Mouse (Mus musculus) forebrain, embryonic 11.5 days (tissue): ENCODE measurements around the gene Ablim1. TPM values are rescaled to one million over a fixed set of nuclear protein-coding genes. Genes with fewer than 3 reads are reported as not detected.

Source experiments
- ATAC-seq: fragments of 200-750 bp; cut with Nextera tagmentation; replicated peaks from 2 replicates; pipeline ENCODE4 v1.8.0; 2017; ENCODE audit warnings: moderate TSS enrichment; ENCODE audit not compliant: low FRiP score
- DNase-seq: peaks from one replicate; pipeline ENCODE4 v3.0.0-alpha.2; 2017; ENCODE audit warnings: low spot score
- H3K27ac ChIP-seq: fragments of 300-500 bp; sonication (generic); 2 replicates; pipeline ENCODE4 v1.5.1; 2014; ENCODE audit warnings: low read depth, low read length
- H3K27me3 ChIP-seq: fragments of 300-500 bp; sonication (generic); 2 replicates; pipeline ENCODE4 v1.6.1; 2014; ENCODE audit warnings: mild to moderate bottlenecking, low read length, mixed read lengths; ENCODE audit not compliant: control insufficient read depth, insufficient read depth
- H3K36me3 ChIP-seq: fragments of 300-500 bp; sonication (generic); 2 replicates; pipeline ENCODE4 v1.6.1; 2014; ENCODE audit warnings: mild to moderate bottlenecking, low read length, moderate library complexity, mixed read lengths; ENCODE audit not compliant: control insufficient read depth, insufficient read depth
- H3K4me1 ChIP-seq: fragments of 300-500 bp; sonication (generic); replicated peaks from 2 replicates; pipeline ENCODE4 v1.6.1; 2014; ENCODE audit warnings: low read length, mixed read lengths; ENCODE audit not compliant: control insufficient read depth, insufficient read depth
- H3K4me2 ChIP-seq: fragments of 300-500 bp; sonication (generic); 2 replicates; pipeline ENCODE4 v1.6.1; 2014; ENCODE audit warnings: low read depth, mild to moderate bottlenecking, low read length, moderate library complexity, mixed read lengths; ENCODE audit not compliant: severe bottlenecking
- H3K4me3 ChIP-seq: fragments of 300-500 bp; sonication (generic); 2 replicates; pipeline ENCODE4 v1.5.1; 2014; ENCODE audit warnings: low read depth, low read length
- H3K9ac ChIP-seq: fragments of 300-500 bp; sonication (generic); 2 replicates; pipeline ENCODE4 v1.6.1; 2014; ENCODE audit warnings: low read length
- H3K9me3 ChIP-seq: fragments of 300-500 bp; sonication (generic); 2 replicates; pipeline ENCODE4 v1.6.1; 2016; ENCODE audit warnings: low read length, mixed read lengths; ENCODE audit not compliant: control insufficient read depth
- WGBS: fragments of 180-500 bp; shearing (Covaris S2); extraction: QIAGEN DNeasy Blood & Tissue Kit; methylation state at CpG from one replicate; pipeline ENCODE4 v1.1.7; 2014; 5-methylcytosine and 5-hydroxymethylcytosine counted together
- polyA plus RNA-seq: library from polyadenylated mRNA; unstranded; fragments of >200 nt; fragmentation: Nextera tagmentation; extraction: Ambion mirVana; gene quantifications from 2 replicates; pipeline ENCODE4 v1.2.1, GENCODE M21; 2014

Gene Ablim1
- polyA plus RNA-seq, 1 experiment from 2014 or later: 17.0 TPM

DNA sequence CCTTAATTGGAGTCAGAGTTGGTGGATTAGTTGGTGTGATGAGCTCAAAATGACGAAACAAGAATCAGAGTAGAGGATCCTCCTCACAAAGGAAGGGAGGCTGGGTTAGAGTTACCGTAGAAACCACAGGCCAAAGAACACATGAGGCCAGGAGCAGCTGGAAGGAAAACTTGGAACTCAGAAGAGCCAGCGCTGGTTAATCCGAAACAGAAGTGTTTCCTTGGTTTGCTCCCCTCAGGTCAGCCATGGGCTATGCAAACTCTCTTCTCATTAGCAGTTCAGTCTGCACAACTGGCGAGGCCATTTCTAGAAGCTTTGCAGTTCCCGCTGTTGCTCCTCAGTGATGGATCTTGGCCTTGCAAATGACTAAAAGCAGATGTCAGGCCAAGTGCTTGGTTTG is 208.2 kb downstream of the Ablim1 start:
- DNase-seq: peak; percentile 46
- Histone ChIP-seq H3K36me3 (no peaks in the 10 kb centered on the region), H3K9me3 (no peaks in the 10 kb centered on the region), H3K4me1 (no peaks in the 10 kb centered on the region; the same call in 1 of the 2 replicates), H3K9ac (no peak overlapping the region), H3K4me2 (no peak overlapping the region), H3K27me3 (no peaks in the 10 kb centered on the region), H3K27ac (no peak overlapping the region), H3K4me3 (no peak overlapping the region)
- no peak for ATAC-seq
- 78% methylated on average over 6 of the region's 6 CpGs for WGBS

DNA sequence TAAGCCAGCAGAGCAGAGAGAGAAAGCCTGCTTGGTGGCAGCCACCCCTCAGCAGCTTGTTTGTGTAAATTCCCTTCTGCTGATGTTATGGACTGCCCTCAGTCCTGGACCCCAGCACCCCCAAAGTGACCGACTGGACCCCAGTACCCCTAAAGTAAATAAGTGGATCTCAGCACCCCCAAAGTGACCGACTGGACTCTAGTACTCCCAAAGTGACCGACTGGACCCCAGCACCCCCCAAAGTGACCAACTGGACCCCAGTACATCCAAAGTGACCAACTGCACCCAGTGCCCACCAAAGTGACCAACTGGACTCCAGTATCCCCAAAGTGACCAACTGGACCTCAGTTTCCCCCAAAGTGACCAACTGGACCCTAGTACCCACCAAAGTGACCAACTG is 208.7 kb downstream of the Ablim1 start:
- H3K27ac ChIP-seq: no peak overlapping the region
- H3K4me1 ChIP-seq: no peaks in the 10 kb centered on the region; the same call in 1 of the 2 replicates

DNA sequence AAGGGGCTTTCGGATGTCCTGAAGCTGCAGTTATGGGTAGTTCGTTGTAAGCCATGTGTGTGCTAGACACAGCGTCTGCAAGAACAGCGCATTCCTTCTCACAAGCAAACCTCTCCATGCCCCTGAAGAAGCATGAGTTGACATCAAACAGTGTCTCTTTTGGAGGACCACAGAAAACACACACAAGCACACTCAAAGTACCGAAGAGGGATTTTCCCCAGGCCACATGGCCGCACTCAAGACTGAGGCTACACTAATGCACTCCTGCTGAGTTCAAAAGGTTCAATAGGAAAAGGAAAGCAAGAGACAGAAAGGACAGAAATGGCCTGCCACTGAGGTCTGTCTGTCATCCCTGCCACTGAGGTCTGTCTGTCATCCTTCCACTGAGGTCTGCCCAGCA is 209.6 kb downstream of the Ablim1 start:
- H3K36me3 ChIP-seq: no peaks in the 10 kb centered on the region
- DNase-seq (peak; percentile 22), ATAC-seq (no peak)
- no peaks in the 10 kb centered on the region for H3K27me3 ChIP-seq
- no peak overlapping the region for H3K4me3 ChIP-seq
- no peaks in the 10 kb centered on the region for H3K9me3 ChIP-seq
- no peak overlapping the region for H3K9ac ChIP-seq
- H3K27ac ChIP-seq: no peak overlapping the region
- WGBS: 71% methylated on average over 6 of the region's 6 CpGs
- no peak overlapping the region for H3K4me2 ChIP-seq
- no peaks in the 10 kb centered on the region; the same call in 1 of the 2 replicates for H3K4me1 ChIP-seq

More for the DNA sequence above, 208.7 kb downstream of the Ablim1 start:
- Histone ChIP-seq H3K4me2 (no peak overlapping the region), H3K9me3 (no peaks in the 10 kb centered on the region), H3K36me3 (no peaks in the 10 kb centered on the region), H3K27me3 (no peaks in the 10 kb centered on the region), H3K4me3 (no peak overlapping the region), H3K9ac (no peak overlapping the region)
- DNase-seq (no peak), ATAC-seq (no peak)
- WGBS: 96% methylated on average over 3 of the region's 3 CpGs

DNA sequence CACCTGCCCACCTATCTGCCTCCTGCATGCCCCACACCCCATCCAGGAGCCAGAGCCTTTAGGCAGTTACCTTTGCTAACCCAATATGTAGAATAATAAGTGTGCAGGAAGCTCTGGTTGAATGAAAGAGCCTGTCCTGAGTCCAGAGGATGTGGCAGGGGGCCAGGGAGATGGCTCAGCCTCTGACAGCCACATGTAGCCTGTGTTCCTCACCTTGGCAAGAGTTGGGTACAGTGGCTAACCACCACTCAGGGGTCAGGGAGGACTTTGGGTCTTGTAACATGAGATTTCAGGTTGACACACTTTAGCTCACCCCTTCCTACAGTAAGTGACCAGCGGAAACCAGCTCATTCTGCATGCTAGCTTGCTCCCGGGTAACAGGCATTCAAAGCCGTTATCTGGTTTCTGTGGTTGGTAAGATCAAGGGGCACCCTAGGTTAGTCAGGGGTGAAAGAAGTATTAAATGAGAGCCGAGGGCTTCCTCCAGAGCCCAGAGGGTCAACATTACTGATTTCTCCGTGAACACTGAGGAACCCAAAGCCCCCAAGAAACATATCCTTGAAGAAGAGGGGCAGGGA is 210.5 kb downstream of the Ablim1 start:
- no peak overlapping the region for H3K27ac ChIP-seq
- no peaks in the 10 kb centered on the region for H3K9me3 ChIP-seq

DNA sequence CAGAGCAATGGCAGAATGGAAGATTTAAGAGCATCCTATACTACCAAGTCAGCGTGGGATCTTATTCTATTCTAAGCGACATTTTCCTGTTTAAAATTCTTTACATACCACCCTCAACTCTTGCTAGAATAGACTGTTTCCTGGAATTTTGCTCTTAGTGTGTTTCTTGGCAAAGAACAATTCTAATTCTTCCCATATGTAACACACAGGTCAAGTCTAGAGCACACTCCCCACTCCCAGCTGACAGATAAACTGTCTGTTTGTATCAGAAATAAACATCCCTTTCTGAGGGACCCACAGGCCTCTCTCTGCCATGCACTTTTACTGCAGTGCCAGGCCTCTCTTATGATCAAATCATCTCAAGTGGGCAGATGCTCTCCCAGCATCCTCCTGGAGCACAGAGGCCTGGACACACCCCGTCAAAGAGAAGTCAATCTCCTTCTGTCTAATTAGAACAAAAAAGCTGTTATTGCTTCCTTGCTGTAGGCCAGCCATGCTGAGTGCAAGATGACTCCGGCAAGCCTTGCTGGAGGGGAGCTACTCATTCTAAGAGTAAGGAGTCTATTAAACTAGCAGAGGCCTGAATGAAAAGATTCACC is 211.3 kb downstream of the Ablim1 start:
- Histone ChIP-seq H3K4me1 (no peaks in the 10 kb centered on the region; the same call in 1 of the 2 replicates), H3K27me3 (no peaks in the 10 kb centered on the region), H3K9me3 (no peaks in the 10 kb centered on the region), H3K9ac (no peak overlapping the region), H3K4me2 (no peak overlapping the region), H3K4me3 (no peak overlapping the region), H3K27ac (no peak overlapping the region), H3K36me3 (no peaks in the 10 kb centered on the region)
- DNase-seq (peak; percentile 43), ATAC-seq (no peak)
- 68% methylated on average over 4 of the region's 4 CpGs for WGBS

More for the DNA sequence above, 210.5 kb downstream of the Ablim1 start:
- Histone ChIP-seq H3K36me3 (no peaks in the 10 kb centered on the region), H3K27me3 (no peaks in the 10 kb centered on the region), H3K4me3 (no peak overlapping the region), H3K4me2 (no peak overlapping the region), H3K4me1 (no peaks in the 10 kb centered on the region; the same call in 1 of the 2 replicates), H3K9ac (no peak overlapping the region)
- DNase-seq (peak; percentile 38), ATAC-seq (no peak)
- 72% methylated on average over 5 of the region's 5 CpGs for WGBS

DNA sequence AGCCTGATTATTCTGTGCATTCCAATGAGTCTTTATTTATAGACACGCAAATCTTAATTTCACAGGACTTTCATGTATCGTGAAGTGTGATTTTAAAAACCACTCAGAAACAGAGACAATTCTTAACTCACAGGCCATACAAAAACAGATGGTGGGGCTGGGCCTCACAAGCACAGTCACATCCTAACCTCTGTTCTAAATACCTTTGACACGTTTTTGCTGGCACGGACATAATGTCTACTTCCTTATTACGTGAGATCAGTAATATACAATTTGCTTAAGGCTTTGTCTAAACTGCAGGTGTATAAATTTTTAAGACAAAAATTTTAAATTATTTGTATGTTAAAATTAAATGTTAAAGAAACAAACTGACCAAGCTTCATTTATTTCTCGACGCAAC is 212.7 kb downstream of the Ablim1 start:
- ATAC-seq: no peak
- no peak overlapping the region for H3K4me3 ChIP-seq
- DNase-seq: peak; percentile 22
- H3K27me3 ChIP-seq: no peaks in the 10 kb centered on the region
- no peaks in the 10 kb centered on the region; the same call in 1 of the 2 replicates for H3K4me1 ChIP-seq
- no peaks in the 10 kb centered on the region for H3K36me3 ChIP-seq
- no peaks in the 10 kb centered on the region for H3K9me3 ChIP-seq
- H3K27ac ChIP-seq: no peak overlapping the region
- WGBS: 92% methylated on average over 7 of the region's 7 CpGs
- no peak overlapping the region for H3K9ac ChIP-seq
- H3K4me2 ChIP-seq: no peak overlapping the region

DNA sequence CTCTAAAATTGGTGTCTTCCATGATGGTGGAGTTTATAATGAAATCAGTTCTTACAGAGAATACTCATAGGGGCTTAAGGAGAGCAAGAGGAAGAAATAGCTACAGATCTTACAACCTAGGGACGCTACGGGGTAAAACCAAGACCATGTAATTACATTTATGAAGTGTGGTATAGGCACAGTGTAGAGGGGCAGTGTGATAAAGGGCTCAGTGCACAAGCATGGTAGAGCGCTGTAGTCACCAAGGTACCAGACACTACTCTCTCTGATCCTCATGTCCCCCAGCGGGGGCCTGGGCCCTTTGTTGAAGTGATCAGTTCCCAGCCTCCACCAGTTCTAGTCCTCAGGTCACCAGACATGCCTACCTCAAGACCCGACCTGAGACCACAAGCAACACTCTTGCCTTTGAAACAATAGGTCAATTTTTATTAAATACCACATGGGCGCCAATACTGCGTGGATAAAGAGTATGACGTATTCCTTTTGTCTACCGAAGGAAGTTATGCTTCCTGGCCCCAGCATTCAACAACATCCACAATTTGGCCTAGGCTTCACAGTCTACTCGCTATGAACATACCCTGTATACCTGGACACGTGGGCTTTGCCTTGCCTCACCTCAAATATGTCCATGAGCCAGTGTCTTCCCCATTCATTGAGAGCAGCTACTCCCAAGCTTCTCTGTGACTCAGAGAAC is 213.8 kb downstream of the Ablim1 start:
- no peak overlapping the region for H3K9ac ChIP-seq
- ATAC-seq: no peak
- H3K4me2 ChIP-seq: no peak overlapping the region

DNA sequence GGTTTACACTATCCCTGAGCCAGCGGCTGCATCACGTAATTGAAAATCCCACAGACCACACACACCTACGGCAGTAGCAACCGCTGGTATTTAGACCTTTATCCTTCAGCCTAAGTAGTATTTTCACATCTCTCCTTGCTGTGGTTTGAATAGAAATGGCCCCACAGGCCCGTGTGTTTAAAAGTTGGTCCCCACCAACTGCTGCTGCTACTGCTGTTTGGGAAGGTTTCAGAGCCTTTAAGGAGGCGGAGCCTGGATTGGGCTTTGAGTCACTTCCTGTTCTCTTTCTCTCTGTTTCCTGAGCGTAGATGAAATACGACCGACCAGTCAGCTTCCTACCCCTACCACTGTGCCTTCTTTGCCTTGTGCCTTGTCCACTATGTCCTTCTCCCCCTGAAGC is 214.7 kb downstream of the Ablim1 start:
- Histone ChIP-seq H3K9me3 (no peaks in the 10 kb centered on the region), H3K27ac (no peak overlapping the region), H3K27me3 (no peaks in the 10 kb centered on the region), H3K36me3 (no peaks in the 10 kb centered on the region), H3K4me3 (no peak overlapping the region), H3K4me1 (no peaks in the 10 kb centered on the region), H3K4me2 (no peak overlapping the region), H3K9ac (no peak overlapping the region)
- ATAC-seq (no peak), DNase-seq (peak; percentile 33)
- WGBS: 92% methylated on average over 9 of the region's 9 CpGs

More for the DNA sequence above, 213.8 kb downstream of the Ablim1 start:
- DNase-seq: peak; percentile 28
- H3K9me3 ChIP-seq: no peaks in the 10 kb centered on the region
- no peak overlapping the region for H3K27ac ChIP-seq
- no peaks in the 10 kb centered on the region for H3K36me3 ChIP-seq
- no peaks in the 10 kb centered on the region for H3K27me3 ChIP-seq
- H3K4me3 ChIP-seq: no peak overlapping the region
- H3K4me1 ChIP-seq: no peaks in the 10 kb centered on the region
- 94% methylated on average over 11 of the region's 11 CpGs for WGBS
